Mouse (Mus musculus): ENCODE measurements around the gene Zranb1.

DNA sequence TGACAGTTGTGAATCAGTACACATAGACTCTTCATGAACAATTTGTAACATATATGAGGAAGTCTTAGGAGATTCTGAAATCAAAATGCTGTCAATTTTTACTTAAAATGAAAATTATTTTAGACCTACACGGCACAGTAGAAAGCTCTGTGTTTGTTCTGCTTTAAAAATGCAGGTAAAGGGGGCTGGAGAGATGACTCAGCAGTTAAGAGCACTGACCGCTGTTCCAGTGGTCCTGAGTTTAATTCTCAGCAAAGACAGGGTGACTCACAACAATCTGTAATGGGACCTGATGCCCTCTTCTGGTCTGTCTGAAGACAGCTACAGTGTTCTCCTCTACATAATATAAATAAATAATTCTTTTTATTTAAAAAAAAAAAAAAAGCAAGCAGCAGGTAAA is 34.8 kb downstream of the Zranb1 start:
- no peak for TF ChIP-seq CTCF (IDR thresholded peaks at IDR 0.05; ENCODE audit: extremely low read depth, insufficient read depth, insufficient read length, insufficient replicate concordance)
- TF ChIP-seq POLR2A (IDR thresholded peaks at IDR 0.05; ENCODE audit: low read depth, low read length): no peak

Measured in spleen, adult 2 months (tissue).